Mouse (Mus musculus) embryonic facial prominence, embryonic 10.5 days (tissue): ENCODE results near the gene Zc3h18. TPM values are rescaled to one million over a fixed set of nuclear protein-coding genes. Genes with fewer than 3 reads are reported as not detected.

ENCODE experiments used
- DNase-seq: peaks from one replicate; pipeline ENCODE4 v3.0.0-alpha.2; 2017; ENCODE audit warnings: low spot score
- H3K27ac ChIP-seq: fragments of 300-500 bp; sonication (generic); replicated peaks from 2 replicates; pipeline ENCODE4 v1.5.1; 2016; ENCODE audit warnings: mild to moderate bottlenecking
- H3K27me3 ChIP-seq: fragments of 300-500 bp; sonication (generic); replicated peaks from 2 replicates; pipeline ENCODE4 v1.6.1; 2016; ENCODE audit warnings: low read depth, mild to moderate bottlenecking; ENCODE audit not compliant: poor library complexity, severe bottlenecking
- H3K36me3 ChIP-seq: fragments of 300-500 bp; sonication (generic); replicated peaks from 2 replicates; pipeline ENCODE4 v1.6.1; 2016; ENCODE audit warnings: mild to moderate bottlenecking, moderate library complexity
- H3K4me1 ChIP-seq: fragments of 300-500 bp; sonication (generic); 2 replicates; pipeline ENCODE4 v1.6.1; 2016
- H3K4me3 ChIP-seq: fragments of 300-500 bp; sonication (generic); 2 replicates; pipeline ENCODE4 v1.5.1; 2016; ENCODE audit warnings: mild to moderate bottlenecking, moderate library complexity
- H3K9me3 ChIP-seq: fragments of 300-500 bp; sonication (generic); 2 replicates; pipeline ENCODE4 v1.6.1; 2016; ENCODE audit warnings: mild to moderate bottlenecking
- WGBS: fragments of 180-500 bp; shearing (Covaris S2); methylation state at CpG from one replicate; pipeline ENCODE4 v1.1.7; 2016; 5-methylcytosine and 5-hydroxymethylcytosine counted together
- polyA plus RNA-seq: library from polyadenylated mRNA; unstranded; fragments of >200 nt; fragmentation: Nextera tagmentation; extraction: Ambion mirVana; gene quantifications from 2 replicates; pipeline ENCODE4 v1.2.1, GENCODE M21; 2016

Zc3h18 gene
- polyA plus RNA-seq, 1 experiment from 2014 or later = 81.8 TPM

- H3K4me1 ChIP-seq = peaks cover 21% of the 10 kb centered on the region
- H3K27ac ChIP-seq = peak overlapping the region; percentile 94
- peak overlapping the region; percentile 89 for H3K4me3 ChIP-seq
- WGBS = 29% methylated on average over 13 of the region's 13 CpGs
- DNase-seq = no peak
- H3K36me3 ChIP-seq = peaks cover 29% of the 10 kb centered on the region
- no peaks in the 10 kb centered on the region for H3K9me3 ChIP-seq
- H3K27me3 ChIP-seq = 0 out of 2 replicates have a peak, but pooled peaks cover 1% of the 10 kb centered on the region
These were observed 551 bp upstream of the Zc3h18 start for GRCm38 (mm10) chr8:122375751-122376364.

- no peak for DNase-seq
- H3K9me3 ChIP-seq = no peaks in the 10 kb centered on the region
- no peak overlapping the region for H3K4me3 ChIP-seq
- H3K36me3 ChIP-seq = peaks cover 96% of the 10 kb centered on the region
- no peaks in the 10 kb centered on the region for H3K27me3 ChIP-seq
- peaks cover 8% of the 10 kb centered on the region for H3K4me1 ChIP-seq
- no peak overlapping the region for H3K27ac ChIP-seq
- WGBS = 88% methylated on average over 4 of the region's 4 CpGs
These were observed 6.6 kb downstream of the Zc3h18 start for GRCm38 (mm10) chr8:122383039-122383438.

- Histone ChIP-seq H3K36me3 (peaks cover 98% of the 10 kb centered on the region), H3K27ac (no peak overlapping the region), H3K27me3 (no peaks in the 10 kb centered on the region), H3K4me1 (no peaks in the 10 kb centered on the region), H3K9me3 (no peaks in the 10 kb centered on the region), H3K4me3 (no peak overlapping the region)
- WGBS = 87% methylated on average over 3 of the region's 3 CpGs
- no peak for DNase-seq
These were observed 12.9 kb downstream of the Zc3h18 start for GRCm38 (mm10) chr8:122389357-122389756.

GRCm38 (mm10) chr8:122390758-122391157 lies 14.3 kb downstream of the Zc3h18 start:
- no peak for DNase-seq
- Histone ChIP-seq H3K27ac (no peak overlapping the region), H3K36me3 (peaks cover 98% of the 10 kb centered on the region), H3K27me3 (no peaks in the 10 kb centered on the region), H3K9me3 (no peaks in the 10 kb centered on the region), H3K4me3 (no peak overlapping the region), H3K4me1 (no peaks in the 10 kb centered on the region)
- WGBS = 90% methylated on average over 3 of the region's 3 CpGs

GRCm38 (mm10) chr8:122393717-122394116 lies 17.3 kb downstream of the Zc3h18 start:
- peaks cover 94% of the 10 kb centered on the region for H3K36me3 ChIP-seq
- no peak for DNase-seq
- H3K4me1 ChIP-seq = no peaks in the 10 kb centered on the region
- no peak overlapping the region for H3K4me3 ChIP-seq
- no peak overlapping the region for H3K27ac ChIP-seq
- H3K9me3 ChIP-seq = no peaks in the 10 kb centered on the region
- H3K27me3 ChIP-seq = no peaks in the 10 kb centered on the region

GRCm38 (mm10) chr8:122395291-122395690 lies 18.9 kb downstream of the Zc3h18 start:
- no peaks in the 10 kb centered on the region for H3K27me3 ChIP-seq
- WGBS = 92% methylated on average over 6 of the region's 6 CpGs
- no peak for DNase-seq
- H3K27ac ChIP-seq = no peak overlapping the region
- no peak overlapping the region for H3K4me3 ChIP-seq
- no peaks in the 10 kb centered on the region for H3K9me3 ChIP-seq
- H3K4me1 ChIP-seq = no peaks in the 10 kb centered on the region
- H3K36me3 ChIP-seq = peaks cover 94% of the 10 kb centered on the region

GRCm38 (mm10) chr8:122398186-122398585 lies 21.8 kb downstream of the Zc3h18 start:
- Histone ChIP-seq H3K27me3 (no peaks in the 10 kb centered on the region), H3K9me3 (no peaks in the 10 kb centered on the region), H3K4me1 (no peaks in the 10 kb centered on the region), H3K27ac (no peak overlapping the region), H3K36me3 (peaks cover 96% of the 10 kb centered on the region), H3K4me3 (no peak overlapping the region)
- DNase-seq = no peak
- 94% methylated on average over 9 of the region's 9 CpGs for WGBS

GRCm38 (mm10) chr8:122405146-122405805 lies 28.9 kb downstream of the Zc3h18 start:
- no peaks in the 10 kb centered on the region for H3K9me3 ChIP-seq
- 93% methylated on average over 9 of the region's 9 CpGs for WGBS
- peaks cover 99% of the 10 kb centered on the region for H3K36me3 ChIP-seq

GRCm38 (mm10) chr8:122407678-122408077 lies 31.3 kb downstream of the Zc3h18 start:
- 90% methylated on average over 7 of the region's 7 CpGs for whole genome bisulfite sequencing
- no peak for DNase-seq
- Histone ChIP-seq H3K27ac (no peak overlapping the region), H3K36me3 (peaks cover 99% of the 10 kb centered on the region), H3K4me1 (no peaks in the 10 kb centered on the region), H3K9me3 (no peaks in the 10 kb centered on the region), H3K4me3 (no peak overlapping the region), H3K27me3 (no peaks in the 10 kb centered on the region)

More at GRCm38 (mm10) chr8:122405146-122405805, 28.9 kb downstream of the Zc3h18 start:
- Histone ChIP-seq H3K4me1 (no peaks in the 10 kb centered on the region), H3K4me3 (no peak overlapping the region), H3K27me3 (no peaks in the 10 kb centered on the region), H3K27ac (no peak overlapping the region)
- no peak for DNase-seq

- Histone ChIP-seq H3K9me3 (no peaks in the 10 kb centered on the region), H3K27me3 (no peaks in the 10 kb centered on the region), H3K36me3 (peaks cover 100% of the 10 kb centered on the region), H3K27ac (no peak overlapping the region), H3K4me1 (no peaks in the 10 kb centered on the region), H3K4me3 (no peak overlapping the region)
- no peak for DNase-seq
- 88% methylated on average over 9 of the region's 9 CpGs for WGBS
These were observed 37.9 kb downstream of the Zc3h18 start for GRCm38 (mm10) chr8:122414311-122414710.

GRCm38 (mm10) chr8:122415554-122415953 lies 39.1 kb downstream of the Zc3h18 start:
- no peak for DNase-seq
- Histone ChIP-seq H3K4me3 (no peak overlapping the region), H3K36me3 (peaks cover 100% of the 10 kb centered on the region), H3K9me3 (no peaks in the 10 kb centered on the region), H3K27me3 (no peaks in the 10 kb centered on the region), H3K27ac (no peak overlapping the region), H3K4me1 (no peaks in the 10 kb centered on the region)
- WGBS = 92% methylated on average over 6 of the region's 6 CpGs

GRCm38 (mm10) chr8:122419881-122420555 lies 43.6 kb downstream of the Zc3h18 start:
- DNase-seq = no peak
- Histone ChIP-seq H3K27me3 (no peaks in the 10 kb centered on the region), H3K27ac (no peak overlapping the region), H3K4me1 (no peaks in the 10 kb centered on the region), H3K4me3 (no peak overlapping the region), H3K36me3 (peaks cover 55% of the 10 kb centered on the region), H3K9me3 (no peaks in the 10 kb centered on the region)
- WGBS = 73% methylated on average over 9 of the region's 9 CpGs
